Mouse (Mus musculus) hindbrain, embryonic 15.5 days (tissue): ENCODE data around the gene Wee2. TPM values are rescaled to one million over a fixed set of nuclear protein-coding genes. Genes with fewer than 3 reads are reported as not detected.

Experiments used
- ATAC-seq: fragments of 200-750 bp; cut with Nextera tagmentation; 2 replicates; pipeline ENCODE4 v1.8.0; 2017; ENCODE audit warnings: low read depth, moderate number of reproducible peaks, moderate TSS enrichment; ENCODE audit not compliant: low FRiP score
- H3K27ac ChIP-seq: fragments of 300-500 bp; sonication (generic); replicated peaks from 2 replicates; pipeline ENCODE4 v1.5.1; 2015; ENCODE audit warnings: mild to moderate bottlenecking, inconsistent platforms
- H3K27me3 ChIP-seq: fragments of 300-500 bp; sonication (generic); 2 replicates; pipeline ENCODE4 v1.6.1; 2015; ENCODE audit warnings: control low read depth, inconsistent platforms
- H3K36me3 ChIP-seq: fragments of 300-500 bp; sonication (generic); 2 replicates; pipeline ENCODE4 v1.6.1; 2015; ENCODE audit warnings: control low read depth, inconsistent platforms
- H3K4me1 ChIP-seq: fragments of 300-500 bp; sonication (generic); replicated peaks from 2 replicates; pipeline ENCODE4 v1.6.1; 2015; ENCODE audit warnings: control low read depth, inconsistent platforms
- H3K4me2 ChIP-seq: fragments of 300-500 bp; sonication (generic); 2 replicates; pipeline ENCODE4 v1.6.1; 2015; ENCODE audit warnings: moderate library complexity, mild to moderate bottlenecking, inconsistent platforms
- H3K4me3 ChIP-seq: fragments of 300-500 bp; sonication (generic); 2 replicates; pipeline ENCODE4 v1.5.1; 2015; ENCODE audit warnings: mild to moderate bottlenecking, inconsistent platforms
- H3K9ac ChIP-seq: fragments of 300-500 bp; sonication (generic); 2 replicates; pipeline ENCODE4 v1.6.1; 2015; ENCODE audit warnings: inconsistent platforms
- H3K9me3 ChIP-seq: fragments of 300-500 bp; sonication (generic); 2 replicates; pipeline ENCODE4 v1.6.1; 2016; ENCODE audit warnings: control low read depth, inconsistent platforms
- WGBS: fragments of 180-500 bp; shearing (Covaris S2); methylation state at CpG from one replicate; pipeline ENCODE4 v1.1.7; 2015; 5-methylcytosine and 5-hydroxymethylcytosine counted together
- polyA plus RNA-seq: library from polyadenylated mRNA; unstranded; fragments of >200 nt; fragmentation: Nextera tagmentation; extraction: Ambion mirVana; gene quantifications from 2 replicates; pipeline ENCODE4 v1.2.1, GENCODE M21; 2015

The Wee2 gene
- polyA plus RNA-seq, 1 experiment from 2014 or later, result 0.18 TPM

- Histone ChIP-seq H3K9me3 (no peaks in the 10 kb centered on the region), H3K9ac (no peak overlapping the region), H3K27me3 (no peaks in the 10 kb centered on the region), H3K4me1 (peaks cover 42% of the 10 kb centered on the region), H3K36me3 (no peaks in the 10 kb centered on the region), H3K4me3 (no peak overlapping the region), H3K4me2 (no peak overlapping the region), H3K27ac (no peak overlapping the region)
- WGBS, result 94% methylated on average over 7 of the region's 7 CpGs
- ATAC-seq, result no peak
Observed at GRCm38 (mm10) chr6:40427441-40427840, 11.4 kb upstream of the Wee2 start.

DNA sequence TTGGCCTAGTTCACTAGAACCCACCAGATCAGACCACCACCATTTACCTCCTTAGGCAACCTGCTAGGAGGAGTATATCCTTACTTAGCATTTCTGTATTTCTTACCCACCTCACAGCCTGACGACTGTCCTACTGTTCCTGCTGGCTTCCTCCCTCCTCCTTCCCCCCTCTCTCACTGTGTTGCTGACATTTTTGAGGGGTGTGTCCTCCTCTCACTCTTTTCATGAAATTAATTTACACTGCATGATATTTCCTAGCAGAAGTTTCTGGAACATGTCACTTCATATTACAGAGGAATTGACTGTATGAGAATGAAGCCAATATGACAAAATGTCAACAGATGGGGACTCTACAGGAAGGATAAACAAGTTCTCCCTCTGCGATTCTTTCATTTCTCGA, 10.2 kb upstream of the Wee2 start:
- Histone ChIP-seq H3K9me3 (no peaks in the 10 kb centered on the region), H3K9ac (no peak overlapping the region), H3K36me3 (no peaks in the 10 kb centered on the region), H3K4me2 (no peak overlapping the region), H3K27me3 (no peaks in the 10 kb centered on the region), H3K4me1 (peaks cover 44% of the 10 kb centered on the region), H3K4me3 (no peak overlapping the region), H3K27ac (no peak overlapping the region)
- no peak for ATAC-seq
- WGBS, result 60% methylated on average over 3 of the region's 3 CpGs

GRCm38 (mm10) chr6:40429521-40429931, 9.4 kb upstream of the Wee2 start:
- Histone ChIP-seq H3K9me3 (no peaks in the 10 kb centered on the region), H3K9ac (no peak overlapping the region), H3K4me1 (peaks cover 53% of the 10 kb centered on the region), H3K27ac (0 out of 2 replicates have a peak overlapping the region, but pooled peaks have one; percentile 11), H3K4me2 (no peak overlapping the region), H3K36me3 (no peaks in the 10 kb centered on the region), H3K27me3 (no peaks in the 10 kb centered on the region), H3K4me3 (no peak overlapping the region)
- 54% methylated on average over 4 of the region's 4 CpGs for WGBS
- peak; percentile 21; the same call in 1 of the 2 replicates for ATAC-seq

- Histone ChIP-seq H3K9ac (no peak overlapping the region), H3K4me2 (no peak overlapping the region), H3K4me3 (no peak overlapping the region), H3K27ac (no peak overlapping the region), H3K27me3 (no peaks in the 10 kb centered on the region), H3K4me1 (peaks cover 58% of the 10 kb centered on the region), H3K9me3 (no peaks in the 10 kb centered on the region), H3K36me3 (no peaks in the 10 kb centered on the region)
- ATAC-seq, result no peak
- 94% methylated on average over 3 of the region's 3 CpGs for WGBS
Observed at GRCm38 (mm10) chr6:40430251-40430650, 8.6 kb upstream of the Wee2 start.

GRCm38 (mm10) chr6:40430878-40431277, 8.0 kb upstream of the Wee2 start:
- H3K27ac ChIP-seq, result peak overlapping the region; percentile 37; the same call in 1 of the 2 replicates
- no peaks in the 10 kb centered on the region for H3K9me3 ChIP-seq
- H3K36me3 ChIP-seq, result no peaks in the 10 kb centered on the region
- H3K4me2 ChIP-seq, result no peak overlapping the region
- WGBS, result 62% methylated on average over 3 of the region's 3 CpGs
- peaks cover 58% of the 10 kb centered on the region for H3K4me1 ChIP-seq
- no peak overlapping the region for H3K4me3 ChIP-seq
- no peak for ATAC-seq
- H3K9ac ChIP-seq, result no peak overlapping the region
- H3K27me3 ChIP-seq, result no peaks in the 10 kb centered on the region

DNA sequence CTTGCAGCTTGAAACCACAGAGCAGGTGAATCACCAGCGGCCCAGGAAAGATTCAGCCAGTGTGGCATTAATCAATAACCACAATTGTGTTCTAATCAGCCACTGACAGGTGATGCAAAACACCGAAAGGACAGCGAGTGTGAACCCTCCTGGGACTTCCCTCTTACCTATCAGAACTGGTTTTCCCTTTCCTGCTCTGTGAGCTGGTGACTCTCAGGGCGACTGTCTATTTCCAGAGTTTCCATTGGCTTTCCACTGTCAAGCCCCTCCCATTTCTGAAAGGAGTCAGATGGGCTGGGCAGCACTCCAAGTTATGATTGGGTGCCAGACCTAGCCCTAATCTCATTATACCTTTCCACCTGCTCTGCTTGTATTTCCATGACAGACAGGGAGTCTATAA, 7.5 kb upstream of the Wee2 start:
- peak overlapping the region; percentile 37; the same call in 1 of the 2 replicates for H3K27ac ChIP-seq
- H3K27me3 ChIP-seq, result no peaks in the 10 kb centered on the region
- peaks cover 59% of the 10 kb centered on the region for H3K4me1 ChIP-seq
- no peak overlapping the region for H3K4me3 ChIP-seq
- 54% methylated on average over 4 of the region's 4 CpGs for WGBS
- no peaks in the 10 kb centered on the region for H3K9me3 ChIP-seq
- ATAC-seq, result no peak
- H3K4me2 ChIP-seq, result no peak overlapping the region
- no peak overlapping the region for H3K9ac ChIP-seq
- H3K36me3 ChIP-seq, result no peaks in the 10 kb centered on the region

GRCm38 (mm10) chr6:40431812-40432211, 7.1 kb upstream of the Wee2 start:
- H3K36me3 ChIP-seq, result no peaks in the 10 kb centered on the region
- no peaks in the 10 kb centered on the region for H3K27me3 ChIP-seq
- peaks cover 62% of the 10 kb centered on the region for H3K4me1 ChIP-seq
- H3K9ac ChIP-seq, result no peak overlapping the region
- H3K4me2 ChIP-seq, result peak overlapping the region; percentile 16; the same call in 1 of the 2 replicates
- peak overlapping the region; percentile 20 for H3K27ac ChIP-seq
- ATAC-seq, result no peak
- no peak overlapping the region for H3K4me3 ChIP-seq
- no peaks in the 10 kb centered on the region for H3K9me3 ChIP-seq

DNA sequence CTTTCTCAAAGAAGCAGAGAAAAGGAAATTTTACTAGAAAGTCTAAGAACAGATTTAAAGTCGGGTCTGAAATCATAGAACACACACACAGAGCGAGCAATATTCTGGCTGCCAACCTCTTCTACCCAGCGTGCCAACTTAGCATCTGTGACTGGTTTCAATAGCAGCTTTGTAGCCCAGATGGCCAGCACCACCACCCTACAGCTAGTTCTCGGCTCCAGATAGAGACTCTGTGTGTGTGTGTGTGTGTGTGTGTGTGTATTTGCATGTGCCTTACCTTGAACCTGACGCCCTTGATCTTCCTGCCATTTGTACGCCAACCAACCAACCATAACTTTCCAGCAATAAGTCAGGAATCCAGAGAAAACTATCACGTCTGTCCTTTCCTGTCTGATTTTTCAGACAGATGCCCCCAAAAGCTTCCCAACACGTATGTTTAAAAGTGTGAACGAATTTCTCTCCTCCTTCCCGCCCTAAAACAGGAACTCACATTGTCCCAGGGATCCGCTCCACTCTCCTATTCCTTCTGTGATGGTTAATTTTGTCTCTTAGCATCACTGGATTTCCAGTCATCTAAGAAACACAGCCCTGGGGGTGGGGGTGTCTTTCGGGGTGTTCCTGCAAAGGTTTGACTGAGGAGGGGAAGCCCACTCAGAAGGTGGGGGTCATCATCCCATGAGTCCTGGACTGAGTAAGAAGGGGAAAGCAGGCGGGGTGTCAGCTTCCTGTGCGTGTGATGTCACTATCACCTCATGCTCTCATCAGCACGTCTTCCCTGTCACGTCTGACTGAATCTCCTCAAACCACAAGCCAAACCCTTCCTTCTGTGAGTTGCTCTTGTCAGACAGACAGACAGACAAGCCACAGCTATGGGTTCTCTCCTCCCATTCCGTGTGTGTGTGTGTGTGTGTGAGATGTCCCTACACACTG, 6.3 kb upstream of the Wee2 start:
- ATAC-seq, result no peak
- H3K4me1 ChIP-seq, result peaks cover 62% of the 10 kb centered on the region
- peak overlapping the region; percentile 16; the same call in 1 of the 2 replicates for H3K4me2 ChIP-seq
- no peak overlapping the region for H3K4me3 ChIP-seq
- WGBS, result 81% methylated on average over 17 of the region's 17 CpGs
- H3K9me3 ChIP-seq, result no peaks in the 10 kb centered on the region
- peak overlapping the region; percentile 20 for H3K27ac ChIP-seq
- H3K9ac ChIP-seq, result no peak overlapping the region
- H3K27me3 ChIP-seq, result no peaks in the 10 kb centered on the region
- H3K36me3 ChIP-seq, result no peaks in the 10 kb centered on the region

GRCm38 (mm10) chr6:40434697-40435096, 4.2 kb upstream of the Wee2 start:
- ATAC-seq, result no peak
- WGBS, result 4% methylated on average over 7 of the region's 7 CpGs
- no peaks in the 10 kb centered on the region for H3K9me3 ChIP-seq

GRCm38 (mm10) chr6:40435151-40436046, 3.5 kb upstream of the Wee2 start:
- Histone ChIP-seq H3K9ac (peak overlapping the region; percentile 83), H3K36me3 (no peaks in the 10 kb centered on the region), H3K4me3 (peak overlapping the region; percentile 94), H3K4me2 (peak overlapping the region; percentile 75), H3K27me3 (0 out of 2 replicates have a peak, but pooled peaks cover 7% of the 10 kb centered on the region), H3K27ac (peak overlapping the region; percentile 91), H3K4me1 (peaks cover 40% of the 10 kb centered on the region), H3K9me3 (no peaks in the 10 kb centered on the region)
- WGBS, result 1% methylated on average over 65 of the region's 72 CpGs
- peak; percentile 72 for ATAC-seq

More at GRCm38 (mm10) chr6:40434697-40435096, 4.2 kb upstream of the Wee2 start:
- Histone ChIP-seq H3K4me2 (peak overlapping the region; percentile 75), H3K4me1 (peaks cover 47% of the 10 kb centered on the region), H3K27ac (peak overlapping the region; percentile 91), H3K9ac (peak overlapping the region; percentile 83), H3K4me3 (peak overlapping the region; percentile 94), H3K36me3 (no peaks in the 10 kb centered on the region), H3K27me3 (0 out of 2 replicates have a peak, but pooled peaks cover 7% of the 10 kb centered on the region)

DNA sequence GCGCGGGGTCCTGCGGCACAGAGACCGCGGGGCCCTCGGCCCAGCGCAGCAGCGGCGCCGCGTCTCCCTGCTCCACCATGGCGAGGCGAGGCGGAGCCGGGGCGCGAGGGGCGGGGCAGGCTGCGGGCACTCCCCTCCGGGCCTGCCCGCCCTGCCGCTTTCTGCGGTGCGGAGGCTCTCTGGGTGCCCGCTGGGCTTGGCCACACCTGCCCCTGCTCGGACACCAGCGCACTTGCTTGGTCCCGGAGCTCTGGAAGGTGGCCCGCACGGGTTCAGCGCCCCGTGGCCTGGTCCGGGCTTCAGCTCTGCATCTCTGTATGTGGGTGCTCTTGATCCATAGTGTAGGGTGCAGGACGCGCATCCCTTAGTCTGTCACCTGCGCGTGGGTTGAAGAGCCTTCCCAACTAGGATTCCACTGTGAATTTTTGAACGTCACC, 2.8 kb upstream of the Wee2 start, which contains the start of gene E330009J07Rik:
Gene E330009J07Rik, minus strand, starts transcription at position 89 of the 437 bp plus-strand sequence.
- Histone ChIP-seq H3K9me3 (no peaks in the 10 kb centered on the region), H3K4me1 (peaks cover 34% of the 10 kb centered on the region), H3K27me3 (0 out of 2 replicates have a peak, but pooled peaks cover 7% of the 10 kb centered on the region), H3K4me3 (peak within 1 kb of the TSS; percentile 94), H3K9ac (peak within 1 kb of the TSS; percentile 83), H3K4me2 (peak within 1 kb of the TSS; percentile 75), H3K36me3 (no peaks in the 10 kb centered on the region), H3K27ac (peak within 1 kb of the TSS; percentile 91)
- WGBS, result under 1% methylated on average over 38 of the region's 38 CpGs
- peak; percentile 89 for ATAC-seq
